Mouse (Mus musculus) cerebellum, adult 2 months (tissue): ENCODE measurements around the gene Tob1.

Experiments
- CTCF ChIP-seq: fragments of 200-500 bp; IDR thresholded peaks from 2 replicates; pipeline ENCODE4 v1.5.1; 2011; ENCODE audit warnings: low read depth, mild to moderate bottlenecking, control low read depth, low read length, moderate library complexity, borderline replicate concordance; ENCODE audit not compliant: insufficient read depth
- POLR2A ChIP-seq: fragments of 200-500 bp; IDR thresholded peaks from 2 replicates; pipeline ENCODE4 v1.6.1; 2011; ENCODE audit warnings: low read length, control low read depth, borderline replicate concordance; ENCODE audit not compliant: insufficient read depth

DNA sequence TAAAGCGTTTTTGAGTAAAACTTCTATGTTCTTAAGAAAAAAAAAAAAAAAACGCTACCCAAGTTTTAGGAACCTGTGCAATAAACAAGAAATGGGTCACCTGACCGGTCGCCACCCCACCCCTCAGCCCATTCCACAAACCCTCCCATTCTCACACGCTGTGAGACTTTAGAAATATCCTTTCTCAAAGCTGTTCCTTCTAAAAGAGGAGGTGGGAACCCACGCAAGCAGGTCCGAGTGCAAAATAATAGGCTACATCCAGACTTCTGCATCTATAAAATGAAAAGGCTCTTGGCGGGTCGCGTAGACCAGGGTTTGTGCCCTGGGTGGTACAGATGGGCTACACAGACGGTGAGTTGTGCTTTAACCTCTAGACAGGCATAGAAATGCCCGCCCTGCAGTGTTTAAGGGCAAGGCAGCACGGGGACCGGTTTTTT lies 1.5 kb upstream of the Tob1 start:
- TF ChIP-seq CTCF, result no peak
- no peak; the same call in 1 of the 2 replicates for TF ChIP-seq POLR2A
